Mouse (Mus musculus): Measurements from ENCODE around the gene 2210017I01Rik.

2210017I01Rik gene

GRCm38 (mm10) chr3:92565418-92565817 lies 41.9 kb downstream of the 2210017I01Rik start:
- DNase-seq (ENCODE audit: low read depth, low spot score) = no peak
